Mouse (Mus musculus) spleen, adult 2 months (tissue): ENCODE measurements around the gene Cfap126.
"Not testable (repeated sequence)": the region's sequence is repeated elsewhere in the genome, so short reads cannot be mapped to it uniquely, and the experiment has no call there.

Source experiments
- CTCF ChIP-seq: fragments of 200-500 bp; IDR thresholded peaks from 2 replicates; pipeline ENCODE4 v1.5.1; 2011; ENCODE audit warnings: mild to moderate bottlenecking, inconsistent platforms; ENCODE audit not compliant: insufficient read depth, insufficient read length, insufficient replicate concordance; ENCODE audit errors: extremely low read depth
- POLR2A ChIP-seq: fragments of 200-500 bp; IDR thresholded peaks from 2 replicates; pipeline ENCODE4 v1.6.1; 2011; ENCODE audit warnings: low read depth, low read length, inconsistent platforms

- not testable (repeated sequence) for TF ChIP-seq CTCF, POLR2A
Observed at GRCm38 (mm10) chr1:171077955-171078354, 35.8 kb upstream of the Cfap126 start.
